Mouse (Mus musculus) kidney, embryonic 16.5 days (tissue): Measurements from ENCODE around the gene Rhof. TPM values are rescaled to one million over a fixed set of nuclear protein-coding genes. Genes with fewer than 3 reads are reported as not detected.

Experiments used
- ATAC-seq: fragments of 200-750 bp; cut with Nextera tagmentation; 2 replicates; pipeline ENCODE4 v1.8.0; 2017; ENCODE audit warnings: moderate TSS enrichment; ENCODE audit not compliant: low FRiP score, low TSS enrichment
- H3K27ac ChIP-seq: fragments of 300-500 bp; sonication (generic); 2 replicates; pipeline ENCODE4 v1.5.1; 2014; ENCODE audit warnings: low read length
- H3K27me3 ChIP-seq: fragments of 300-500 bp; sonication (generic); 2 replicates; pipeline ENCODE4 v1.6.1; 2014; ENCODE audit warnings: low read length, control low read depth, mixed read lengths; ENCODE audit not compliant: insufficient read depth
- H3K36me3 ChIP-seq: fragments of 300-500 bp; sonication (generic); 2 replicates; pipeline ENCODE4 v1.6.1; 2014; ENCODE audit warnings: low read length, control low read depth, mixed read lengths; ENCODE audit not compliant: insufficient read depth
- H3K4me1 ChIP-seq: fragments of 300-500 bp; sonication (generic); 2 replicates; pipeline ENCODE4 v1.6.1; 2014; ENCODE audit warnings: low read length, control low read depth, mixed read lengths; ENCODE audit not compliant: insufficient read depth
- H3K4me2 ChIP-seq: fragments of 300-500 bp; sonication (generic); replicated peaks from 2 replicates; pipeline ENCODE4 v1.6.1; 2014; ENCODE audit warnings: low read depth, low read length
- H3K4me3 ChIP-seq: fragments of 300-500 bp; sonication (generic); 2 replicates; pipeline ENCODE4 v1.5.1; 2014; ENCODE audit warnings: mild to moderate bottlenecking, low read length
- H3K9ac ChIP-seq: fragments of 300-500 bp; sonication (generic); replicated peaks from 2 replicates; pipeline ENCODE4 v1.6.1; 2014; ENCODE audit warnings: low read length
- H3K9me3 ChIP-seq: fragments of 300-500 bp; sonication (generic); 2 replicates; pipeline ENCODE4 v1.6.1; 2016; ENCODE audit warnings: low read length, control low read depth
- WGBS: fragments of 180-500 bp; shearing (Covaris S2); extraction: QIAGEN DNeasy Blood & Tissue Kit; methylation state at CpG from one replicate; pipeline ENCODE4 v1.1.7; 2014; 5-methylcytosine and 5-hydroxymethylcytosine counted together
- polyA plus RNA-seq: library from polyadenylated mRNA; unstranded; fragments of >200 nt; fragmentation: Nextera tagmentation; extraction: Ambion mirVana; gene quantifications from 2 replicates; pipeline ENCODE4 v1.2.1, GENCODE M21; 2015

Gene Rhof
- polyA plus RNA-seq, 1 experiment from 2014 or later = 3.2 TPM

GRCm38 (mm10) chr5:123098487-123098886 lies 34.0 kb downstream of the Rhof start:
- H3K36me3 ChIP-seq = peaks cover 6% of the 10 kb centered on the region; the same call in 1 of the 2 replicates
- no peak overlapping the region for H3K27ac ChIP-seq
- H3K9me3 ChIP-seq = no peaks in the 10 kb centered on the region
- 73% methylated on average over 2 of the region's 2 CpGs for WGBS
- no peak for ATAC-seq
- H3K4me2 ChIP-seq = no peak overlapping the region
- H3K4me3 ChIP-seq = no peak overlapping the region
- H3K4me1 ChIP-seq = peaks cover 10% of the 10 kb centered on the region
- H3K27me3 ChIP-seq = no peaks in the 10 kb centered on the region
- H3K9ac ChIP-seq = no peak overlapping the region

GRCm38 (mm10) chr5:123096299-123096698 lies 36.2 kb downstream of the Rhof start:
- 92% methylated on average over 8 of the region's 8 CpGs for WGBS
- Histone ChIP-seq H3K4me1 (no peaks in the 10 kb centered on the region), H3K27ac (no peak overlapping the region), H3K27me3 (no peaks in the 10 kb centered on the region), H3K4me2 (no peak overlapping the region), H3K9me3 (no peaks in the 10 kb centered on the region), H3K36me3 (peaks cover 6% of the 10 kb centered on the region; the same call in 1 of the 2 replicates), H3K9ac (no peak overlapping the region), H3K4me3 (no peak overlapping the region)
- no peak for ATAC-seq

DNA sequence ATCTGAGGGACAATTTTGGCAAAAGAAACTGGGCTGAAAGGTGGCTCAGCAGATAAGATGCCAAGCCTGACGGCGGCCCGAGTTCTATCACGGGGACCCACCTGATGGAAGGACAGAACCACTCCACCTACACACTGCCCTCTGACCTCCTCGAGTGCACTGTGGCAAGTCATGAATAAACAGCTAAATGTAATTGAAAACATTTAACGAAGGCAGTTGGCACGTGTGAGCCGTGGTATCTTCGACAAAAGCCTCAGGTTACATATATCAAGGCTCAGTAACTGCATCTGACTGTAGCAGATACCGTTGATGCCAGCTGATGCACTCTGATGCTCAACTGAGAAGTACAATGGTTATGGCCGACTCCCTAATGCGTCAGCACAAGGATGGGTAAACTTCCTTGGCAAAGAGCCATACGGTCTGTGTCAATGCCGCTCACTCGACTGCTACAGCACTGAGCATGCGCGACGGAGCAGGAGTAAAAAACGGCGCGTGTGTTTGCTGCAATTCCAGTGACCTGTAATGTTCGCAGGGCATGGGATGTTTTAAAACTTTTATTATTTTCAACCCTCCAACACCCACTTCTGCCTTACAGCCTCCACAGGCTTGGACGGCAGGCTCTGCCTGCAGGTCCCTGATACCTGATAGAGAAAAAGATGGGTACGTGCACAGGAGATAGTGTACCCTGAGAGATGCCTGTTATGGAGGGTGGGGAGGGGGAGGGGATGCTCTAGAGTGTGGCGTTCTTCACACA lies 38.1 kb downstream of the Rhof start:
- H3K27ac ChIP-seq = no peak overlapping the region
- H3K4me1 ChIP-seq = no peaks in the 10 kb centered on the region
- H3K36me3 ChIP-seq = peaks cover 4% of the 10 kb centered on the region; the same call in 1 of the 2 replicates
- WGBS = 55% methylated on average over 25 of the region's 25 CpGs
- ATAC-seq = peak; percentile 42
- H3K4me2 ChIP-seq = peak overlapping the region; percentile 41
- no peak overlapping the region for H3K4me3 ChIP-seq
- no peaks in the 10 kb centered on the region for H3K9me3 ChIP-seq
- no peaks in the 10 kb centered on the region for H3K27me3 ChIP-seq
- H3K9ac ChIP-seq = no peak overlapping the region

- no peak overlapping the region for H3K4me3 ChIP-seq
- 82% methylated on average over 14 of the region's 14 CpGs for WGBS
- no peaks in the 10 kb centered on the region for H3K27me3 ChIP-seq
- H3K9me3 ChIP-seq = no peaks in the 10 kb centered on the region
- ATAC-seq = no peak
- no peak overlapping the region for H3K27ac ChIP-seq
- H3K36me3 ChIP-seq = peaks cover 4% of the 10 kb centered on the region; the same call in 1 of the 2 replicates
- no peaks in the 10 kb centered on the region for H3K4me1 ChIP-seq
- no peak overlapping the region for H3K4me2 ChIP-seq
- H3K9ac ChIP-seq = no peak overlapping the region
Measured at GRCm38 (mm10) chr5:123093077-123093633, 39.3 kb downstream of the Rhof start.

GRCm38 (mm10) chr5:123090560-123091306 lies 41.8 kb downstream of the Rhof start:
- Histone ChIP-seq H3K27me3 (no peaks in the 10 kb centered on the region), H3K9ac (no peak overlapping the region), H3K4me1 (no peaks in the 10 kb centered on the region), H3K36me3 (peaks cover 4% of the 10 kb centered on the region; the same call in 1 of the 2 replicates), H3K27ac (no peak overlapping the region), H3K9me3 (no peaks in the 10 kb centered on the region), H3K4me2 (no peak overlapping the region), H3K4me3 (no peak overlapping the region)
- ATAC-seq = no peak
- WGBS = 93% methylated on average over 10 of the region's 10 CpGs

GRCm38 (mm10) chr5:123088784-123089183 lies 43.7 kb downstream of the Rhof start:
- Histone ChIP-seq H3K36me3 (peaks cover 4% of the 10 kb centered on the region; the same call in 1 of the 2 replicates), H3K4me2 (no peak overlapping the region), H3K9me3 (no peaks in the 10 kb centered on the region), H3K4me1 (0 out of 2 replicates have a peak, but pooled peaks cover 1% of the 10 kb centered on the region), H3K27ac (no peak overlapping the region), H3K4me3 (no peak overlapping the region), H3K27me3 (no peaks in the 10 kb centered on the region), H3K9ac (no peak overlapping the region)
- WGBS = 93% methylated on average over 4 of the region's 4 CpGs
- ATAC-seq = no peak

- WGBS = 79% methylated on average over 2 of the region's 2 CpGs
- Histone ChIP-seq H3K27me3 (no peaks in the 10 kb centered on the region), H3K4me2 (no peak overlapping the region), H3K36me3 (peaks cover 4% of the 10 kb centered on the region; the same call in 1 of the 2 replicates), H3K9me3 (no peaks in the 10 kb centered on the region), H3K27ac (no peak overlapping the region), H3K4me1 (0 out of 2 replicates have a peak, but pooled peaks cover 4% of the 10 kb centered on the region), H3K4me3 (no peak overlapping the region), H3K9ac (no peak overlapping the region)
- no peak for ATAC-seq
Measured at GRCm38 (mm10) chr5:123086501-123086900, 46.0 kb downstream of the Rhof start.

- Histone ChIP-seq H3K4me2 (no peak overlapping the region), H3K27me3 (no peaks in the 10 kb centered on the region), H3K9ac (no peak overlapping the region), H3K36me3 (peaks cover 3% of the 10 kb centered on the region; the same call in 1 of the 2 replicates), H3K9me3 (peaks cover 4% of the 10 kb centered on the region; the same call in 1 of the 2 replicates), H3K27ac (no peak overlapping the region), H3K4me3 (no peak overlapping the region), H3K4me1 (0 out of 2 replicates have a peak, but pooled peaks cover 4% of the 10 kb centered on the region)
- WGBS = 35% methylated on average over 13 of the region's 13 CpGs
- no peak for ATAC-seq
Measured at GRCm38 (mm10) chr5:123083340-123084050, 49.0 kb downstream of the Rhof start.

GRCm38 (mm10) chr5:123080510-123080909 lies 52.0 kb downstream of the Rhof start:
- WGBS = 85% methylated on average over 12 of the region's 13 CpGs
- peak overlapping the region; percentile 36; the same call in 1 of the 2 replicates for H3K27ac ChIP-seq

More at GRCm38 (mm10) chr5:123080510-123080909, 52.0 kb downstream of the Rhof start:
- Histone ChIP-seq H3K4me2 (no peak overlapping the region), H3K4me3 (no peak overlapping the region), H3K27me3 (no peaks in the 10 kb centered on the region), H3K36me3 (peaks cover 3% of the 10 kb centered on the region; the same call in 1 of the 2 replicates), H3K9me3 (peaks cover 4% of the 10 kb centered on the region; the same call in 1 of the 2 replicates), H3K9ac (no peak overlapping the region), H3K4me1 (peaks cover 23% of the 10 kb centered on the region)
- no peak for ATAC-seq
